Mouse (Mus musculus): ENCODE results near the gene Eif3j1. TPM values are rescaled to one million over a fixed set of nuclear protein-coding genes. Genes with fewer than 3 reads are reported as not detected.
A peak's percentile ranks its signal among the peaks of the same experiment; 100 is the strongest.

Gene Eif3j1
- total RNA-seq, 2 experiments from 2014 or later, result 33.5 to 33.8 TPM

DNA sequence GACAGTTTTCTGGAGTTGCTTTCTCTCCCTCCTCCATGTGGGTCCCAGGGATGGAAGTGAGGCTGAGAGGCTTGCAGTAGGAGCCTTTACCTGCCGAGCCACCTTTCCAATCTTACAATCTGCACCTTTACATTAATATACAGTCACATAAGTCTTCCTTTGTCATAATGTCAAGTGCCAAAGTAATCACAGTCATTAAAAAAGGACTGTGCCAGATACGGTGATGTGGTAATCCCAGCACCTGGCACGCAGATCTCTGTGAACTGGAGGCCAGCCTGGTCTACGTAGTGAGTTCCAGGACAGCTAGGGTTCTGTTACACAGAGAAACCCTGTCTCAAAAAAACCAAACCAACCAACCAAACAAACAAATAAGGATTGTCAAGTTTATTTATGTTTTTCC, 65.5 kb downstream of the Eif3j1 start:
- ATAC-seq (replicated peaks; ENCODE audit: poor library complexity, severe bottlenecking), result no peak

DNA sequence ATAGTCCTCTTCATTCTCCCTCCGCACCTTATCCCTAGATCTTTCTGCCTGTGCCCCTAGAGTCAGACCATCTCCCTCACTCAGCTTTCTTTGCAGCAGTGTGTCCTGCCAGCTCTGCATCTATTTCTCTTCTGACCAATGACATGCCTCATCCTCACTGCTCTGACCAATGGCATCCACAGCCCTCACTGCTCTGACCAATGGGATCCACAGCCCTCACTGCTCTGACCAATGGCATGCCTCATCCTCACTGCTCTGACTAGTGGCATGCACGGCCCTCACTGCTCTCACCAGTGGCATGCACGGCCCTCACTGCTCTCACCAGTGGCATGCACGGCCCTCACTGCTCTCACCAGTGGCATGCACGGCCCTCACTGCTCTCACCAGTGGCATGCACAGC, 69.3 kb downstream of the Eif3j1 start:
- peak; percentile 44 for ATAC-seq (replicated peaks; ENCODE audit: poor library complexity, severe bottlenecking)

DNA sequence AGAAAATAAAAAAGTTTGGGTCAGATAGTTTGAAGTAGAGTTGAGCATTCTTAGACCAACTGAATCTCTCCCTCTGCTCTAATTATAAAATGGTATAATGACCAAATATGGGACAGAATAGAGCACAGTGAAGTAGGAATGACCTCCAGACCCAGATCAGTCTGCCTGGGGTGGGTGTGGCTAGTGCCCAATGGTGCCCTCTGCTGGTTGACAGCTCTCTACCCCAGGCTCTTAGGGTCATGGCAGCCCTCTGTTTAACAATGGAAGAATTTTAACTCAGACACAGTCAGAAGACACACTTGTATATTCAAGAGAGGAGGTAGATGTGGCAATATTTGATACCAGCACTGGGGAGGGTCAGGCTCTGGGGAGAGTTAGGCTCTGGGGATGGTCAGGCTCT, 73.7 kb downstream of the Eif3j1 start:
- peak; percentile 79 for ATAC-seq (replicated peaks; ENCODE audit: poor library complexity, severe bottlenecking)

Other genes with a start within 250 kb of the Eif3j1 start
- not detected in 2 replicates for gene Frmd5, start 221.5 kb upstream of the Eif3j1 start, total RNA-seq (2014; fragmentation: Nextera tagmentation)
- not detected in 2 replicates for gene Frmd5, start 221.5 kb upstream of the Eif3j1 start, total RNA-seq (2017)
- 2.7 and 3.7 TPM in 2 replicates for gene Casc4, start 161.6 kb upstream of the Eif3j1 start, total RNA-seq (2014; fragmentation: Nextera tagmentation)
- gene Casc4, start 161.6 kb upstream of the Eif3j1 start, total RNA-seq (2017), result 6.4 and 7.1 TPM in 2 replicates
- gene Ctdspl2, start 72.5 kb upstream of the Eif3j1 start, total RNA-seq (2014; fragmentation: Nextera tagmentation), result 46.4 and 47.5 TPM in 2 replicates
- gene Ctdspl2, start 72.5 kb upstream of the Eif3j1 start, total RNA-seq (2017), result 81.6 and 86.7 TPM in 2 replicates
- not detected in 2 replicates for gene Mageb3, start 72.5 kb upstream of the Eif3j1 start, total RNA-seq (2014; fragmentation: Nextera tagmentation)
- 0.65 TPM in 1 of 2 replicates, not detected in the other for gene Mageb3, start 72.5 kb upstream of the Eif3j1 start, total RNA-seq (2017)
- 12.2 and 13.2 TPM in 2 replicates for gene Spg11, start 89.8 kb downstream of the Eif3j1 start, total RNA-seq (2014; fragmentation: Nextera tagmentation)
- gene Spg11, start 89.8 kb downstream of the Eif3j1 start, total RNA-seq (2017), result 10.7 and 12.5 TPM in 2 replicates
- 1,957 and 2,269 TPM in 2 replicates for gene B2m, start 119.1 kb downstream of the Eif3j1 start, total RNA-seq (2014; fragmentation: Nextera tagmentation)
- gene B2m, start 119.1 kb downstream of the Eif3j1 start, total RNA-seq (2017), result 1,824 and 1,957 TPM in 2 replicates
- gene Trim69, start 132.2 kb downstream of the Eif3j1 start, total RNA-seq (2014; fragmentation: Nextera tagmentation), result 0.56 TPM in 1 of 2 replicates, not detected in the other
- gene Trim69, start 132.2 kb downstream of the Eif3j1 start, total RNA-seq (2017), result not detected in 2 replicates
- not detected in 2 replicates for gene Patl2, start 157.6 kb downstream of the Eif3j1 start, total RNA-seq (2014; fragmentation: Nextera tagmentation)
- not detected in 2 replicates for gene Patl2, start 157.6 kb downstream of the Eif3j1 start, total RNA-seq (2017)
- not detected in 2 replicates for gene Terb2, start 157.7 kb downstream of the Eif3j1 start, total RNA-seq (2014; fragmentation: Nextera tagmentation)
- not detected in 2 replicates for gene Terb2, start 157.7 kb downstream of the Eif3j1 start, total RNA-seq (2017)
- 52.4 and 58.9 TPM in 2 replicates for gene Sord, start 206.2 kb downstream of the Eif3j1 start, total RNA-seq (2014; fragmentation: Nextera tagmentation)
- gene Sord, start 206.2 kb downstream of the Eif3j1 start, total RNA-seq (2017), result 65.6 and 68.8 TPM in 2 replicates

Measured in granulocyte monocyte progenitor cell, adult 5-6 weeks (primary cell).